ENCODE assay signal across 17 mouse cellular contexts in the genomic region with DNA sequence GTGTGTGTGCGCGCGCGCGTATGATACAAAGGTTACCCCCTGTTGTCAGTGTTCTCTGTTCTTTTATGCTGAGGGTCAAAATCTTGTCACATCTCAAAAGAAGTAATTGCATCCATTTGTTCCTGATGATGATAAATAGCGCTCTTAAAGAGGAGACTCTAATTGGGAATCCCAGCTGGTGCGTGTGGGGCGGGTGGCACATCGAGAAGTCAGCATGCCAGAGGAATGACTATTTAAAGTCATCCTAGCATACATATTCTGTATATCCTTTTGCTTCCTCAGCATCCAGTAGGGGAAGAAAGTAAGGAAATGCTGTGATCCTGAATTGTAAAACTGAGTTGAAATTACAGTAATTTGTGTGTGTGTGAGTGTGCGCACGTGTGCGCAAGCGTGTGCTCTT. TPM values are rescaled to one million over a fixed set of nuclear protein-coding genes. Genes with fewer than 3 reads are reported as not detected.
DNase-seq lines count a peak whose midpoint lies in the region; ATAC-seq lines count a peak whose summit lies in the region.
"Had no signal": no experiment of that assay in that cellular context is flagged by ENCODE, and none has a peak within 500 bp of the region (broad histone marks: within the 10 kb centered on the region; RNA-seq: fewer than 3 reads in every experiment).

No protein-coding gene starts in this region.

- H3K27ac ChIP-seq in hindbrain, embryonic 11.5 days (ENCODE audit: low read depth, low read length): no peak overlapping the region
- no peak overlapping the region for H3K27ac ChIP-seq in hindbrain, embryonic 12.5 days
- H3K27ac ChIP-seq in neural tube, embryonic 12.5 days: no peak overlapping the region
- no peak overlapping the region for H3K27ac ChIP-seq in neural tube, embryonic 15.5 days (replicated peaks)
- 0 out of 2 replicates have a peak overlapping the region, but pooled peaks have one; percentile 9 for H3K27ac ChIP-seq in forebrain, embryonic 15.5 days (replicated peaks)
- H3K27ac ChIP-seq: embryonic facial prominence, embryonic 10.5 days; heart, adult 2 months; heart, embryonic 15.5 days had no signal

- no peaks in the 10 kb centered on the region for H3K9me3 ChIP-seq in hindbrain, embryonic 11.5 days (ENCODE audit: control insufficient read depth, low read length)
- H3K9me3 ChIP-seq in hindbrain, embryonic 12.5 days (replicated peaks): no peaks in the 10 kb centered on the region
- H3K9me3 ChIP-seq in neural tube, embryonic 12.5 days: no peaks in the 10 kb centered on the region
- H3K9me3 ChIP-seq in neural tube, embryonic 15.5 days (replicated peaks): no peaks in the 10 kb centered on the region
- no peaks in the 10 kb centered on the region for H3K9me3 ChIP-seq in forebrain, embryonic 15.5 days
- H3K9me3 ChIP-seq: embryonic facial prominence, embryonic 10.5 days; G1E; heart, embryonic 15.5 days had no signal

- WGBS in hindbrain, embryonic 11.5 days: 62% methylated on average over 13 of the region's 13 CpGs
- 56% methylated on average over 13 of the region's 13 CpGs for WGBS in hindbrain, embryonic 12.5 days
- 37% methylated on average over 13 of the region's 13 CpGs for WGBS in neural tube, embryonic 12.5 days
- WGBS in neural tube, embryonic 15.5 days: 41% methylated on average over 13 of the region's 13 CpGs
- 61% methylated on average over 13 of the region's 13 CpGs for WGBS in forebrain, embryonic 15.5 days

- peak; percentile 37 for DNase-seq in hindbrain, embryonic 11.5 days (ENCODE audit: low spot score)
- DNase-seq in right cerebral cortex, postnatal 10 days (ENCODE audit: low spot score in 2 of 2): peak; percentile 37 to 45
- DNase-seq in natural killer cell, adult 2 months (ENCODE audit: low spot score in 2 of 2): no peak
- no peak for DNase-seq in spleen, postnatal 14 days (ENCODE audit: low spot score in 2 of 2)
- DNase-seq: cerebellum, adult 9-11 months; gastrocnemius, postnatal 10 days; heart, adult 2 months; lung, adult 18-20 months; thymus, postnatal 36 days had no signal

- ATAC-seq in hindbrain, embryonic 11.5 days (ENCODE audit: low FRiP score): no peak; the same call in 1 of the 2 replicates
- ATAC-seq in hindbrain, embryonic 12.5 days (ENCODE audit: low FRiP score): no peak
- ATAC-seq in neural tube, embryonic 12.5 days (ENCODE audit: low FRiP score, low read depth): peak; percentile 37; the same call in 1 of the 2 replicates
- ATAC-seq in neural tube, embryonic 15.5 days (ENCODE audit: low FRiP score): no peak
- ATAC-seq in forebrain, embryonic 15.5 days (replicated peaks): peak; percentile 53; the same call in 1 of the 2 replicates
- ATAC-seq: intestine, postnatal 0 days had no signal

- no peak overlapping the region for H3K4me3 ChIP-seq in hindbrain, embryonic 11.5 days (ENCODE audit: low read depth, low read length)
- no peak overlapping the region for H3K4me3 ChIP-seq in hindbrain, embryonic 12.5 days
- no peak overlapping the region for H3K4me3 ChIP-seq in neural tube, embryonic 12.5 days
- no peak overlapping the region for H3K4me3 ChIP-seq in neural tube, embryonic 15.5 days (replicated peaks)
- no peak overlapping the region for H3K4me3 ChIP-seq in forebrain, embryonic 15.5 days
- H3K4me3 ChIP-seq: embryonic facial prominence, embryonic 10.5 days; heart, adult 2 months; heart, embryonic 15.5 days had no signal

- H3K4me2 ChIP-seq in hindbrain, embryonic 11.5 days (replicated peaks; ENCODE audit: low read depth, low read length): no peak overlapping the region
- H3K4me2 ChIP-seq in hindbrain, embryonic 12.5 days (replicated peaks): no peak overlapping the region
- H3K4me2 ChIP-seq in neural tube, embryonic 12.5 days (replicated peaks): no peak overlapping the region
- H3K4me2 ChIP-seq in neural tube, embryonic 15.5 days: no peak overlapping the region
- H3K4me2 ChIP-seq in forebrain, embryonic 15.5 days (replicated peaks): no peak overlapping the region
- H3K4me2 ChIP-seq: heart, embryonic 15.5 days had no signal

- no peaks in the 10 kb centered on the region for H3K36me3 ChIP-seq in hindbrain, embryonic 11.5 days (ENCODE audit: control insufficient read depth, insufficient read depth, low read length)
- no peaks in the 10 kb centered on the region for H3K36me3 ChIP-seq in hindbrain, embryonic 12.5 days
- H3K36me3 ChIP-seq in neural tube, embryonic 12.5 days: no peaks in the 10 kb centered on the region
- no peaks in the 10 kb centered on the region for H3K36me3 ChIP-seq in neural tube, embryonic 15.5 days
- H3K36me3 ChIP-seq in forebrain, embryonic 15.5 days: no peaks in the 10 kb centered on the region
- H3K36me3 ChIP-seq: embryonic facial prominence, embryonic 10.5 days; G1E; heart, embryonic 15.5 days had no signal

- no peaks in the 10 kb centered on the region for H3K4me1 ChIP-seq in hindbrain, embryonic 11.5 days (replicated peaks; ENCODE audit: control insufficient read depth, insufficient read depth, low read length)
- peaks cover 24% of the 10 kb centered on the region for H3K4me1 ChIP-seq in hindbrain, embryonic 12.5 days
- peaks cover 8% of the 10 kb centered on the region for H3K4me1 ChIP-seq in neural tube, embryonic 12.5 days
- peaks cover 35% of the 10 kb centered on the region for H3K4me1 ChIP-seq in neural tube, embryonic 15.5 days
- H3K4me1 ChIP-seq in forebrain, embryonic 15.5 days: peaks cover 42% of the 10 kb centered on the region

- H3K9ac ChIP-seq in hindbrain, embryonic 11.5 days (ENCODE audit: low read depth, low read length): no peak overlapping the region
- no peak overlapping the region for H3K9ac ChIP-seq in hindbrain, embryonic 12.5 days
- no peak overlapping the region for H3K9ac ChIP-seq in neural tube, embryonic 12.5 days
- no peak overlapping the region for H3K9ac ChIP-seq in neural tube, embryonic 15.5 days (replicated peaks)
- H3K9ac ChIP-seq in forebrain, embryonic 15.5 days (replicated peaks): no peak overlapping the region
- H3K9ac ChIP-seq: heart, embryonic 15.5 days had no signal

- no peaks in the 10 kb centered on the region for H3K27me3 ChIP-seq in hindbrain, embryonic 11.5 days (ENCODE audit: control insufficient read depth, insufficient read depth, low read length)
- H3K27me3 ChIP-seq in hindbrain, embryonic 12.5 days: no peaks in the 10 kb centered on the region
- H3K27me3 ChIP-seq in neural tube, embryonic 12.5 days (replicated peaks): no peaks in the 10 kb centered on the region
- no peaks in the 10 kb centered on the region for H3K27me3 ChIP-seq in neural tube, embryonic 15.5 days (replicated peaks)
- H3K27me3 ChIP-seq in forebrain, embryonic 15.5 days: no peaks in the 10 kb centered on the region
- H3K27me3 ChIP-seq: heart, embryonic 15.5 days had no signal

RNA-seq across cellular contexts. Expression of a gene that starts 6.7 kb away (rescaled TPM):
- 7.6 and 9.4 TPM in 2 replicates for polyA plus RNA-seq in hindbrain, embryonic 11.5 days (2014; fragmentation: Nextera tagmentation; extraction: Ambion mirVana)
- polyA plus RNA-seq in hindbrain, embryonic 12.5 days (2016; fragmentation: Nextera tagmentation; extraction: Ambion mirVana): 12.7 and 13.2 TPM in 2 replicates
- polyA plus RNA-seq in neural tube, embryonic 12.5 days (2016; fragmentation: Nextera tagmentation; extraction: Ambion mirVana): 10.7 and 12.0 TPM in 2 replicates
- polyA plus RNA-seq in neural tube, embryonic 15.5 days (2015; fragmentation: Nextera tagmentation; extraction: Ambion mirVana): 11.1 and 12.8 TPM in 2 replicates
- polyA plus RNA-seq in forebrain, embryonic 15.5 days (2015; fragmentation: Nextera tagmentation; extraction: Ambion mirVana): 12.5 and 13.0 TPM in 2 replicates
- polyA plus RNA-seq: G1E had no signal

Comparison
In these comparisons a context has a peak if more than half of its experiments do, and no peak if none do; other contexts are left out.
1. ATAC-seq: peak in neural tube, embryonic 12.5 days (single experiment) and forebrain, embryonic 15.5 days (single experiment); none in hindbrain, embryonic 11.5 days (single experiment), hindbrain, embryonic 12.5 days (single experiment) and neural tube, embryonic 15.5 days (single experiment).
2. DNase-seq: peak in hindbrain, embryonic 11.5 days (single experiment) and right cerebral cortex, postnatal 10 days (2 of 2); none in natural killer cell, adult 2 months (0 of 2) and spleen, postnatal 14 days (0 of 2).